Mouse (Mus musculus) forebrain, embryonic 11.5 days (tissue): ENCODE data around the gene Hist1h2ah. TPM values are rescaled to one million over a fixed set of nuclear protein-coding genes. Genes with fewer than 3 reads are reported as not detected.
A peak's percentile ranks its signal among the peaks of the same experiment; 100 is the strongest.

Experiments
- ATAC-seq: fragments of 200-750 bp; cut with Nextera tagmentation; replicated peaks from 2 replicates; pipeline ENCODE4 v1.8.0; 2017; ENCODE audit warnings: moderate TSS enrichment; ENCODE audit not compliant: low FRiP score
- DNase-seq: peaks from one replicate; pipeline ENCODE4 v3.0.0-alpha.2; 2017; ENCODE audit warnings: low spot score
- H3K27ac ChIP-seq: fragments of 300-500 bp; sonication (generic); 2 replicates; pipeline ENCODE4 v1.5.1; 2014; ENCODE audit warnings: low read depth, low read length
- H3K27me3 ChIP-seq: fragments of 300-500 bp; sonication (generic); 2 replicates; pipeline ENCODE4 v1.6.1; 2014; ENCODE audit warnings: mild to moderate bottlenecking, low read length, mixed read lengths; ENCODE audit not compliant: control insufficient read depth, insufficient read depth
- H3K36me3 ChIP-seq: fragments of 300-500 bp; sonication (generic); 2 replicates; pipeline ENCODE4 v1.6.1; 2014; ENCODE audit warnings: mild to moderate bottlenecking, low read length, moderate library complexity, mixed read lengths; ENCODE audit not compliant: control insufficient read depth, insufficient read depth
- H3K4me1 ChIP-seq: fragments of 300-500 bp; sonication (generic); replicated peaks from 2 replicates; pipeline ENCODE4 v1.6.1; 2014; ENCODE audit warnings: low read length, mixed read lengths; ENCODE audit not compliant: control insufficient read depth, insufficient read depth
- H3K4me2 ChIP-seq: fragments of 300-500 bp; sonication (generic); 2 replicates; pipeline ENCODE4 v1.6.1; 2014; ENCODE audit warnings: low read depth, mild to moderate bottlenecking, low read length, moderate library complexity, mixed read lengths; ENCODE audit not compliant: severe bottlenecking
- H3K4me3 ChIP-seq: fragments of 300-500 bp; sonication (generic); 2 replicates; pipeline ENCODE4 v1.5.1; 2014; ENCODE audit warnings: low read depth, low read length
- H3K9ac ChIP-seq: fragments of 300-500 bp; sonication (generic); 2 replicates; pipeline ENCODE4 v1.6.1; 2014; ENCODE audit warnings: low read length
- H3K9me3 ChIP-seq: fragments of 300-500 bp; sonication (generic); 2 replicates; pipeline ENCODE4 v1.6.1; 2016; ENCODE audit warnings: low read length, mixed read lengths; ENCODE audit not compliant: control insufficient read depth
- WGBS: fragments of 180-500 bp; shearing (Covaris S2); extraction: QIAGEN DNeasy Blood & Tissue Kit; methylation state at CpG from one replicate; pipeline ENCODE4 v1.1.7; 2014; 5-methylcytosine and 5-hydroxymethylcytosine counted together
- polyA plus RNA-seq: library from polyadenylated mRNA; unstranded; fragments of >200 nt; fragmentation: Nextera tagmentation; extraction: Ambion mirVana; gene quantifications from 2 replicates; pipeline ENCODE4 v1.2.1, GENCODE M21; 2014

Gene Hist1h2ah
- polyA plus RNA-seq, 1 experiment from 2014 or later, result 5.6 TPM

DNA sequence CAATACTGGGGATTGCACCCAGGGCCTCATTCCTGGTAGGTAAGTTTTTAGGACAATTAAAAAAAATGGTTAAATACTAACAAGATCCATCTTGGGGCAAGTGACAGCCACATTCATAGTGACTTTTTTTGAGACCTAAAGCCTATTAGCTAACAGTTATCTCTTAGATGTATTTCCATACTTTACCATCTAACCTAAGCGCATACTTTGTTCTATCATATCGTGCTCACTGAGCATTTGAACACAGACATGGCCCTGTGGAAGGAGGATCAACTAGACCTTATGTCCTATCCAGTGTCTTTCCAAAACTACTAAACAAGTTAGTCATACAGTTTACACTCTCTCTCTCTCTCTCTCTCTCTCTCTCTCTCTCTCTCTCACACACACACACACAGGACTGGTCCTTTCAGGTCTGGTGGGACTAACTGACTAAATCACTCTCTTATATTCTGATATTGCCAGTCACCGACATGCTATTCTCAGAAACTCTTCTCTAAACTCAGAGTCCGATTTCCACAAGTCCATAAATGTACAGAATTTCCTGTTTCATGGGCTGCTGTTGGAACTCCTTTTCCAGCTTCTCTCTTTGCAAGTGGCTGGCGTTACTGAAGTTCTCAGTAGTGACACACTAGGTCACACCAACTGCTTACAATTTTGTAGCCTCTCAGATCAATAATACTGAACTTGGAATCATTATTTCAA, 1.5 kb downstream of the Hist1h2ah start:
- no peak for ATAC-seq
- Histone ChIP-seq H3K4me3 (peak overlapping the region; percentile 37), H3K9me3 (no peaks in the 10 kb centered on the region), H3K9ac (peak overlapping the region; percentile 86), H3K27me3 (no peaks in the 10 kb centered on the region), H3K27ac (peak overlapping the region; percentile 90), H3K4me2 (peak overlapping the region; percentile 78), H3K36me3 (no peaks in the 10 kb centered on the region), H3K4me1 (0 out of 2 replicates have a peak, but pooled peaks cover 2% of the 10 kb centered on the region)
- no peak for DNase-seq
- 60% methylated on average over 5 of the region's 5 CpGs for WGBS

DNA sequence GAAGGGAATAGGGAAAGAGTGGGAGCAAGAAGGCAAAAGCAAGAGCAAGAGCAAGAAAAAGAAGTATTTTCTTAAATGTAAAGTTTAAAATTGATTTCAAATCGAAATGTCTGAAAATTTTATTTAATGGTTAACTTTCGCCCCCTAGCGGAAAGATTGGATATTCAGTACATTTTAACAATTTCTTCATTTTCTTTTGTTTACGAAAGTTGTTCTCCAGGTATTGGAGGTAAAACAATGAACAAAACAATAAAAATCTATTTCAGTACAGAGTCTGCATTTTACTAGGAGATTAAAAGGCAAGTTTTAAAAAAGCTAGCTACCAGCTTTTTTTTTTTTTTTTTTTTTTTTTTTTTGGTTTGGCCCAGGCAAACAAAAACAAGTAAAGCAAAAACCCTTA, 4.9 kb downstream of the Hist1h2ah start:
- no peak overlapping the region for H3K4me3 ChIP-seq
- DNase-seq (no peak), ATAC-seq (no peak)
- no peak overlapping the region for H3K4me2 ChIP-seq
- 19% methylated on average over 4 of the region's 4 CpGs for WGBS
- no peaks in the 10 kb centered on the region for H3K36me3 ChIP-seq
- no peak overlapping the region for H3K27ac ChIP-seq
- H3K4me1 ChIP-seq, result 0 out of 2 replicates have a peak, but pooled peaks cover 3% of the 10 kb centered on the region
- no peak overlapping the region for H3K9ac ChIP-seq
- H3K27me3 ChIP-seq, result no peaks in the 10 kb centered on the region
- no peaks in the 10 kb centered on the region for H3K9me3 ChIP-seq

DNA sequence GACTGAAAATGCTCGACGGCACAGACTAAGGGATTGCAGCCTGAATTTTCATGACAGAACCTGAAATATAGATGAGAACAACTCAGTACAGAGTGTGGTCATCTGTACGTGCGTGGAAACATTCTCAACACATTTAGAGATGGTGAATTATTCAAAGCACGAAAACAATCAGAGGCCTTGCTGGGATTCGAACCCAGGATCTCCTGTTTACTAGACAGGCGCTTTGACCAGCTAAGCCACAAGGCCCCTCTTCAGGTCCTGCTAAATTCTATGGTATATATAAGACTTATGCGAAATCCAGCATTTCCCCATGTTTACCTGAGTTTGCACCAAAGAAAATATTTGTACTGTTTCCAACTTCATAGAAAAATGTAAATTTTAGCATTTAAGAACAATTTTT, 5.4 kb downstream of the Hist1h2ah start:
- no peaks in the 10 kb centered on the region for H3K9me3 ChIP-seq
- ATAC-seq (no peak), DNase-seq (no peak)
- H3K36me3 ChIP-seq, result no peaks in the 10 kb centered on the region
- H3K27ac ChIP-seq, result no peak overlapping the region
- no peak overlapping the region for H3K4me2 ChIP-seq
- 24% methylated on average over 8 of the region's 8 CpGs for WGBS
- H3K27me3 ChIP-seq, result no peaks in the 10 kb centered on the region
- H3K4me1 ChIP-seq, result 0 out of 2 replicates have a peak, but pooled peaks cover 3% of the 10 kb centered on the region
- H3K9ac ChIP-seq, result no peak overlapping the region
- no peak overlapping the region for H3K4me3 ChIP-seq

DNA sequence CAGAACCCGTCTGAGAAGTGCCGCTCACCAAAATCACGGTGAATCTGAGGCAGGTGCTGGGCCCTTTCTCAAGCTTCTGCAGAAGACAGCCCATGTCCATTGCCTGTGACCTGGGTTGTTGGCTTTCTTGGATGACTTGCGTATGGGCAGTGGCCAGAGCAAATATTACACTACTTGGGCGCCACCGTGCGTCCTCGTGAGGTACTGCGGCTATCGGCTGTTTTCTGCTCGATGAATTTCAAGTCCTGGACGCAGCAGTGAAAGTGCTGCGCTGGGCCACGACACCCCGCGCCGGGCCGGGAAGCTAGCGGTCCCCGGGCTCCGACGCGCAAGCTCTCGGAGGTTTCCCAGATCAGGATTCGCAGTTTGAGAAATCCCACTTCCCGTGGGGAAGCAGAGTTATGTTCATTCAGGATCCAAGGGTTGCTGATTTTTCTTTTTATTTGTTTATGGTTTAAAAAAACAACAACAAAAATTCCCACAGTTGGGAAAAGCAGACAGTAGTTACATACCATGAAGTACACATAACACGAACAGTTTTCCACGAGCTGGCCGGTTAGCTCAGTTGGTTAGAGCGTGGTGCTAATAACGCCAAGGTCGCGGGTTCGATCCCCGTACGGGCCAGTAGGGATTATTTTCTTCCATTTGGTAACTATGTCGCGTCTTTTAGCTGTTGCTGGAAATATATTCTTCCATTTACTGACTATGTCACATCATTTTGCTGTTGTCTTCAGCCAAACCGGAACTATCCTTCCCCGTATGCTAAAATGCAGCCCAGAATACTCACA, 6.5 kb downstream of the Hist1h2ah start:
- peak; percentile 97 for DNase-seq
- Histone ChIP-seq H3K9ac (peak overlapping the region; percentile 68), H3K9me3 (no peaks in the 10 kb centered on the region), H3K36me3 (no peaks in the 10 kb centered on the region), H3K27ac (peak overlapping the region; percentile 71; the same call in 1 of the 2 replicates), H3K4me2 (peak overlapping the region; percentile 63), H3K27me3 (no peaks in the 10 kb centered on the region), H3K4me3 (peak overlapping the region; percentile 48), H3K4me1 (0 out of 2 replicates have a peak, but pooled peaks cover 3% of the 10 kb centered on the region)
- peak; percentile 82 for ATAC-seq
- under 1% methylated on average over 40 of the region's 40 CpGs for WGBS

DNA sequence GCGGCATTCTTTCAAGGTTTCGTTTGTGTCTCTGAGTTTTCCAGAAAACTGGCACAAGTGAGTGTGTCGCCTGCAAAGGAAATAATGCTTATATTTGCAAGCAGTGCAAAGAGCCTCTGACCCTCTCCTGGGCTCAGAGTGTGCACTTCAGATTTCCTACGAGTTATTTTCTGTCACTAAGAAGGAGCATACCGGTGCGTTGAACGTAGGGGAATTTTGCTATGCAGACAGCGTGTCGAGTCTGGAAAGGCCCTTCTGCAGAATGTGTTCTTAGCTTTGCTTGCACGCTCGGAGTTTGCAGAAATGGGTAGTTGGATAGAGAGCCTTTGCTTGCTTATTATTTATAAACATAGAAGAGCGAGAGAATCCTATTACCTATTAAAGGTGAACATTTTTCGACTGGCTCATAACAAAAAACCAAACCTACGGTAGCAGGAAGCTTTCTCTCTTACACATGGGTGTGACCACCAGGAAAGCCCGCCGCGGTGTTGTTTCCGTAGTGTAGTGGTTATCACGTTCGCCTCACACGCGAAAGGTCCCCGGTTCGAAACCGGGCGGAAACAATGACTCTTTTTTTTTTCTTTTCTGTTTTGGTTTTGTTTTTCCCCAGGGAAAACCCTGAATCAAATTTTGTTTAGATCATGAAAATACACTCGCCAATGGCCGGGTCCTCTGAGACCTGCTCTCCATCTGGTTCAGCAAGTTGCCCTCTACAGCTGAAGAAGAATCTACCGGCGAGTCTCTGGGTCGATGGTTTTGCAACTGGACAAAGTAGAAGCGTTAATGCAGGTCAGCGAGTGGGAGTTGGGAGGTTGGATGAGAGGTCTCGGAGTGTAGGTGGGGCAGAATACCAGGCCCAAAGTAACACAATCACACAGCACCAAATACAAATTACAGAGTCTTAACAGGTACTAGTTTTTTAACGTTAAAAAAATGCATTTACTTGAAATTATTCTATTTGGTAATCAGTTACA, 9.0 kb downstream of the Hist1h2ah start:
- Histone ChIP-seq H3K4me1 (0 out of 2 replicates have a peak, but pooled peaks cover 2% of the 10 kb centered on the region), H3K27ac (no peak overlapping the region)
- ATAC-seq, result no peak

DNA sequence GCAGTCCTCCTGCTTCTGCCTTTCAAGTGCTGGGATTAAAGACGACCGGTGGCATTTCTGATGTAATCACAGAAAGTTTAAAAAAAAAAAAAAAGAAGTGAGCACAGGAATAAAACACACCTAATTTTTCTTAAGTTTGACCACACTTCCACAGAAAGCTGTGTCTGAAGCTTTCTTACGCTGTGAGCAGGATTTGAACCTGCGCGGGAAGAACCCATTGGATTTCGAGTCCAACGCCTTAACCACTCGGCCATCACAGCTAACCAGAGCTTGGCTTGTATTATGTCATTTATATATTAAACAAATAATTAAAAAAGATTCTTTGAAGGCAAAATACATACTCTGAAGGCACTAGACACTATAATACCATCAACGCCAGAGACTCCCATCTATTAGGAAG, 13.1 kb downstream of the Hist1h2ah start:
- ATAC-seq, result peak; percentile 76
- no peak overlapping the region for H3K27ac ChIP-seq

More for the DNA sequence above, 9.0 kb downstream of the Hist1h2ah start:
- Histone ChIP-seq H3K4me2 (peak overlapping the region; percentile 59), H3K27me3 (no peaks in the 10 kb centered on the region), H3K4me3 (peak overlapping the region; percentile 37), H3K36me3 (no peaks in the 10 kb centered on the region), H3K9ac (peak overlapping the region; percentile 59), H3K9me3 (no peaks in the 10 kb centered on the region)
- WGBS, result under 1% methylated on average over 35 of the region's 35 CpGs
- DNase-seq, result peak; percentile 96

DNA sequence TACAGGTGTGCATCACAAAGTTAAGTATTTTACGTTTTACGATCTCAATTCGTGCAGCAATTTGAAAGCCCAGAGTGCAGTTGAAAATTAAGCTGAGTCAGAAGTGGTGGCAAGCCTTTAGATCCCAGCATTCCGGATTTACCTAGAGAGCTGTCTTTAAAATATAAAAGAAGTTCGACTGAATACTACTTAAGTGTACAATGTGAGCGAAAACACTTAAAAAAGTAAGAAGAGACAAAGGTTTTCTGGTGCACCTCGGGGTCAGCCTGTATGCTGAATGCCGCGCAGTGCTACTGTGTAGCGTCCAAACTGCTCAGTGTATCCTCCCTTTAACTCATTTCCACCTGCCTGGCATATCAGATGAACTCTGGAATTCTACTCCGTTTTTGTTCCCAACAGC, 13.8 kb downstream of the Hist1h2ah start:
- peaks cover 5% of the 10 kb centered on the region; the same call in 1 of the 2 replicates for H3K27me3 ChIP-seq
- DNase-seq (no peak), ATAC-seq (peak; percentile 36; the same call in 1 of the 2 replicates)
- H3K9ac ChIP-seq, result peak overlapping the region; percentile 49
- no peak overlapping the region for H3K27ac ChIP-seq
- no peaks in the 10 kb centered on the region for H3K9me3 ChIP-seq
- H3K36me3 ChIP-seq, result no peaks in the 10 kb centered on the region
- H3K4me1 ChIP-seq, result 0 out of 2 replicates have a peak, but pooled peaks cover under 1% of the 10 kb centered on the region
- H3K4me2 ChIP-seq, result peak overlapping the region; percentile 78
- 0% methylated on average over 11 of the region's 11 CpGs for WGBS
- peak overlapping the region; percentile 46 for H3K4me3 ChIP-seq

More for the DNA sequence above, 13.1 kb downstream of the Hist1h2ah start:
- H3K9ac ChIP-seq, result peak overlapping the region; percentile 49
- 0% methylated on average over 9 of the region's 9 CpGs for WGBS
- H3K4me3 ChIP-seq, result peak overlapping the region; percentile 46
- H3K4me1 ChIP-seq, result 0 out of 2 replicates have a peak, but pooled peaks cover 2% of the 10 kb centered on the region
- peak; percentile 87 for DNase-seq
- H3K27me3 ChIP-seq, result peaks cover 5% of the 10 kb centered on the region; the same call in 1 of the 2 replicates
- H3K36me3 ChIP-seq, result no peaks in the 10 kb centered on the region
- H3K9me3 ChIP-seq, result no peaks in the 10 kb centered on the region
- peak overlapping the region; percentile 78 for H3K4me2 ChIP-seq
